Mouse (Mus musculus) megakaryocyte, adult 5-6 weeks (primary cell): Measurements from ENCODE around the gene Pgbd5. TPM values are rescaled to one million over a fixed set of nuclear protein-coding genes. Genes with fewer than 3 reads are reported as not detected.

Experiments
- ATAC-seq: 2 replicates; pipeline ENCODE4 v1.8.0; 2016; ENCODE audit warnings: mild to moderate bottlenecking, inconsistent platforms; ENCODE audit not compliant: poor library complexity, severe bottlenecking
- total RNA-seq, 2 experiments: library from RNA; stranded (forward) in 1 of 2; stranded (reverse) in 1 of 2; fragments of 153-499, 151-499 nt in 1 of 2; fragments of 221-1000, 200-1000 nt in 1 of 2; gene quantifications; 2 replicates each; pipeline versions ENCODE4 v1.2.3 to v1.2.4; 2015 to 2017

The Pgbd5 gene
- total RNA-seq, 2 experiments from 2014 or later: 0.09 TPM; not detected in 1

GRCm38 (mm10) chr8:124348087-124348486 is 91.4 kb downstream of the Pgbd5 start:
- ATAC-seq: no peak

DNA sequence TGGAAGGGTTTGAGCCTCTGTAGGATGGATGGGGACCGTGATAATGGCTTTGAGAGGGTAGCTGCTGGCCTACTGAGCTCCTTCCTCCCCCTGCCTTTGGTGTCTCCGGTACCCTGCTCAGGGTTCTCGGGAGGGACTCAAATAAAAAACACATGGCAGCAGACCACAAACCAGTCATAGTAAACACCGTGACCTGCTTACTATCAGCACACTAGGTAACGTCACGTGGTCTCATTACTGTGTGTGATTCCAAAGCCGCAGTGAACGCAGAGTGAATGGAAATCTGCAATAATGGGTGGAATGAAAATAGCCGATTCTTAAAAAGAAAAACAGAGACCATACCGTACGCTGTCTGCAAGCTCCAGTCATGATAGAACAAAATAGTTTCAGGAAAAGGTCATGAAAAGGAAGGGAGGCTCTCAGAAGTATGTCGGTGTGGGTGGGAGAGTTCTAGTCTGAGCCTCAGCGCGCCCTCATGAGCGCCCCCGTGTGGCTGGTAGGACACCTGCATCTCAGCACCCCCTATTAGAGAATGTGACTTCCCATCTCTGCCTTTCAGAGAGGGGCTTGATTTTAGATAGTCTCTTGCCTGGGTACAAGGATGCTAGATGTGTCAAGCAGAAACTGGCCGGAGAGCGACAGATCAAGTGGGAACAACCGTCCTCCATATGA is 92.5 kb downstream of the Pgbd5 start:
- ATAC-seq: peak; percentile 74

- no peak for ATAC-seq
Observed at GRCm38 (mm10) chr8:124345098-124345497, 94.4 kb downstream of the Pgbd5 start.

DNA sequence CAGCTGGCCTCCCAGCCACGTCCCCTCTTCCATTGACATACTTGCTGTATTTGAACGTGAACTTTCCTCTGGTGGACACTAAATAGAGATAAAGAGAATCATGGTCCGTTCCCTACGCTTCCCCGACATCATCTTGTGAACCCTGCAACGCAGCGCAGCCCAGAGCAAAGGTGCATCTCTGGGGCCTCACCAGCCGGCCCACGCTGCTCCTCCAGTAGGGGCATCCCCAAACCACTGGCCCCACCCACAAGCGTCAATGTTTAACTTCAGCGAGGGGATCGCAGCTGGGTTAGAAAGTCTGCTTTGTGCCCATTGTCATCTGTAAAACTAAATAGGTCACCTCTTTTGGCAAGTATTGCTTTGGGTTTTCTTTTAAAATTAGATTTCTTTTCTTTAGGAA is 95.5 kb downstream of the Pgbd5 start:
- no peak for ATAC-seq

DNA sequence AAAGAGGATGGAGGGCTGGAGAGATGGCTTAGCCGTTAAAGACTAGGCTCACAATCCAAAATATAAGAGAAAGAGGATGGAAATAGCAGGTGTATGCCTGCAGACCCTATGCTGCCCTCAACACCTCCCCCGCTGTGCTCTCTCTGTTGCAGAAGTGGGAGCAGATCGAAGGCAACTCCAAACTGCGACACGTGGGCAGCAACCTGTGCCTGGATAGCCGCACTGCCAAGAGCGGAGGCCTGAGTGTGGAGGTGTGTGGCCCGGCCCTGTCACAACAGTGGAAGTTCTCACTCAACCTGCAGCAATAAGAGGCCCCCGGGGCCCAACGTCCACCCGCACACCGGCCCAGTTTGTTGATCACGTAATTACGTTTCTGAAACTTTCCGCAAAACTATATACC is 96.3 kb downstream of the Pgbd5 start:
- ATAC-seq: no peak

DNA sequence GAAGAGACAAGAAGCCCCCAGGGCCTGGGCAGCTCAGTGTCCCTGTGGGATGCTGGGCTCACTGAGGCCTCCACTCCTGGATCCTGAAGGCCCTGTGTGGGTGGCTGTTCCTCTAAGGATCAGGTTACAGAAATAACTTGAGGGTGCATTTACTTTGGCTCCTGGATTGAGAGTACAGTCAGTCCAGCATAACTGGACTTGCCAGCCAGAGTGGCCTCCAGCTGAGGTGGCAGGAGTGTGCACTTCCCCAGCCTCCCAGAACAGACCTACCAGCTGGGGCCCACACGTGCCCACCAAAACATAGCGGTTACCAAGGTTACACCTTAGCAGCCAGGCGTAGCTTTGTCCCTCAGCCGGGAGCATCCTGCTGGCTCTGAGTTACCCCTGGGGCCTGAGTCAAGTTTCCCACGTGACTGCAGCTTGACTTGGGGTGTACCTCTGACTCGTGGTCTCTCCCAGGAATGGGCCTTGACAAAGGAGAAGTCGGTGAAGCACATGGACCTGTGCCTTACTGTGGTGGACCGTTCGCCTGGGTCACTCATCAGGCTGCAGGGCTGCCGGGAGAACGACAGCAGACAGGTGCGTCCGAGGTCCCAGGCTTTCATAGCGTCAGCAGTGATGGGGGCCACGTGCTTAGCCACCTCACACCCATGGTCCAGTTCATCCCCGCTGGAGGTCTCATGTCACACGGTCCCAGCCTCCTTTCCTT is 98.9 kb downstream of the Pgbd5 start:
- no peak for ATAC-seq

DNA sequence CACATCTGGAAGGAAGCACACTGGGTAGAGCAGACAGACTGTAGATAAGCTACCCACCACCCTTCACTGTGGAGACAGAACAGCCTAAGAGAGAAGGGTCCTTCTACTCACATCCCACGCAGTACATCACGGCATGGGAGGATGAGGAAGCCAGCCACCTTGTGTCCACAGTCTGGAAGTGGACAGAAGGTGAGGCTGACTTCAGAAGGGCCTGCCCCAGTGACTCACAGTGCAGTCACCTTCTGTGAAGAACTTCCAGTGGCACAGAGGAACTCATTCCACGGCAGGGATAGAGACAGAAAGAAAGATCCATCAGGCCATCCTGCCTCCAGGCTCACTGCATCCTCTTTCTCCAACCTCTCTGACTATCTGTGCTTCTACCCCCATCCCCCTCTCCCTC is 99.7 kb downstream of the Pgbd5 start:
- ATAC-seq: no peak

- ATAC-seq: no peak
Observed at GRCm38 (mm10) chr8:124336302-124336701, 103.2 kb downstream of the Pgbd5 start.

DNA sequence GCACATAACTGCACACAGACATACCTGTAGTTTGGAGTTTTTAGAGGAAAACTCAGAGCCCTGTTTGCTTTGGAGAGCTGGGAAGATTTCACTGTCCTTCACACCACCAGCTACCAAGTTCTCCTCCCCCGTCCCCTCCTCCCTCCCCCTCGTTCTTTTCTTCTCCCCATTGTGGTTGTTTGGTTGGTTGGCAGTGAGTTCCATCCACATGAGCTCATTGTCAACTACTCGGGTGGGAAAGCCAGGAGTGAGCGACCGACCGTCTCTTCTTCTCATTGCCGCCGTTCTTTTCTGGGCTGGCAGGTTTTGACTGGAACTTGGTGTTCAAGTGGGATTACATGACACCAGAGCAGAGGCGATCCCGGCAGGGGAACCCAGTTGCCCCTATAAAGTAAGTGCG is 107.8 kb downstream of the Pgbd5 start:
- ATAC-seq: no peak

DNA sequence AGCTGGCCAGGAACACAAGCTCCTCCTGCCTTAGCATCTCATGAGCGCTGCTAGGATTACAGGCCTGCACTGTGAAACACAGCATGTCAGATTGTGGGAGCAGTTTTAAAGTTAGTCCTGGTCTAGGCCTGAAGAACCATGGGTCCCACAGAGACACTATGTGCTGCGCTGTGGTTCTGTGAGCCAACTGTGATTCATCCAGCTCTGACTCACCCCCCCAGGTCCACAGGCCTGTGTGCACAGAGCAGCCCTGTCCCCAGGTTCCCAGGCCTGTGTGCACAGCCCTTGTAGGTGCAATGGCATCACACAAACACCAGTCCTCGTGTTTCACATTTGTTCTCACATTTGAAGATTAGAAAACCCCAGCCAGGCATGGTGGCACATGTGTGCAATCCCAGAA is 108.4 kb downstream of the Pgbd5 start:
- no peak for ATAC-seq

GRCm38 (mm10) chr8:124330433-124330832 is 109.0 kb downstream of the Pgbd5 start:
- no peak for ATAC-seq

DNA sequence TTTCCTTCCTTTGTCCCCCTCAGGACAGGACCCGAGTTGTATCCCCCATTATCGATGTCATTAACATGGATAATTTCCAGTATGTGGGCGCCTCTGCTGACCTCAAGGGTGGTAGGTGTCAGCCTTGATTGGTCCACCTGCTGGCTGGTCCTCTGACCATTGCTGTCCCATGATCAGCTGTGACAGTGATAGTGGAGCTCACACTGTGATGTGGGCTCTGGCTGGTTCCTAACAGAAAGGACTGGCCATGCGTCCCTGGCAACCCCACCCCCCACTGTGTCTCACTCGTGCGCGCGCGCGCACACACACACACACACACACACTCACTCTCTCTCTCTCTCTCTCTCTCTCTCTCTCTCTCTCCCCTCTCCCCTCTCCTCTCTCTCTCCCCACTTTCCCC is 109.8 kb downstream of the Pgbd5 start:
- no peak for ATAC-seq

- ATAC-seq: no peak
Observed at GRCm38 (mm10) chr8:124328259-124328658, 111.2 kb downstream of the Pgbd5 start.

DNA sequence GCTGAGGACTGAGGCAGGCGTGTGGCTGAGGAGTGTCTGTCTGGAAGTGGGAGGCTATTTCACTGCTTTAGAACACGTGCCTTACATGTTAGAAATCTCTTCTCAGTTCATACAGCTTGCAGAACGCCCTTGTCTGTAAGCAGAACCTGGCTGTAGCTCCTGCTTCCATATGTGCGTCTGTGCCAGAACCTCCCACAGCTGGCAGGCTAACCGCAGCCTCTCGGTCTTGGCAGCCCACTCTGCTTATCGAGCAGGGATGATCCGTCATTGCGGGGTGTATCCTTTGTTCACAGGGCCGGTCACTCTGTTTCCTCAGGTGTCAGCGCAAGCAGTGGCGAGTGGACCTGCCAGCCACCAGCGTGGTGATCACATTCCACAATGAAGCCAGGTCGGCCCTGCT is 116.1 kb downstream of the Pgbd5 start:
- no peak for ATAC-seq

- ATAC-seq: no peak
Observed at GRCm38 (mm10) chr8:124321227-124321840, 118.1 kb downstream of the Pgbd5 start.

GRCm38 (mm10) chr8:124319316-124319652 is 120.2 kb downstream of the Pgbd5 start:
- no peak for ATAC-seq

Other genes starting within 250 kb of the Pgbd5 start
- gene Galnt2, start 208.3 kb downstream of the Pgbd5 start, total RNA-seq (2015): 31.3 and 61.1 TPM in 2 replicates
- 15.5 and 20.4 TPM in 2 replicates for gene Galnt2, start 208.3 kb downstream of the Pgbd5 start, total RNA-seq (2017)
- 11.0 and 14.4 TPM in 2 replicates for gene Cog2, start 81.1 kb upstream of the Pgbd5 start, total RNA-seq (2015)
- 16.7 and 21.7 TPM in 2 replicates for gene Cog2, start 81.1 kb upstream of the Pgbd5 start, total RNA-seq (2017)
- gene Agt, start 130.0 kb upstream of the Pgbd5 start, total RNA-seq (2015): 0.27 TPM in 1 of 2 replicates, not detected in the other
- 0.11 and 0.94 TPM in 2 replicates for gene Agt, start 130.0 kb upstream of the Pgbd5 start, total RNA-seq (2017)
- gene Capn9, start 136.5 kb upstream of the Pgbd5 start, total RNA-seq (2015): not detected in 2 replicates
- not detected in 2 replicates for gene Capn9, start 136.5 kb upstream of the Pgbd5 start, total RNA-seq (2017)
- 6.2 and 7.5 TPM in 2 replicates for gene 2310022B05Rik, start 223.7 kb upstream of the Pgbd5 start, total RNA-seq (2015)
- gene 2310022B05Rik, start 223.7 kb upstream of the Pgbd5 start, total RNA-seq (2017): 1.6 and 2.1 TPM in 2 replicates